Mouse (Mus musculus): ENCODE results near the gene P3h2. TPM values are rescaled to one million over a fixed set of nuclear protein-coding genes. Genes with fewer than 3 reads are reported as not detected.
A peak's percentile ranks its signal among the peaks of the same experiment; 100 is the strongest.

Gene P3h2
- polyA plus RNA-seq, 1 experiment, result 2.4 TPM

GRCm38 (mm10) chr16:25967297-25967696 is 138.3 kb downstream of the P3h2 start:
- Histone ChIP-seq H3K4me3 (replicated peaks) (no peak overlapping the region), H3K4me1 (no peaks in the 10 kb centered on the region), H3K9me3 (no peaks in the 10 kb centered on the region), H3K36me3 (replicated peaks; ENCODE audit: low read length) (peaks cover 56% of the 10 kb centered on the region), H3K27me3 (replicated peaks) (no peaks in the 10 kb centered on the region)
- TF ChIP-seq FLI1 (IDR thresholded peaks at IDR 0.05; ENCODE audit: low read length) (no peak), GATA1 (IDR thresholded peaks at IDR 0.05; ENCODE audit: borderline replicate concordance, low read length) (no peak)

DNA sequence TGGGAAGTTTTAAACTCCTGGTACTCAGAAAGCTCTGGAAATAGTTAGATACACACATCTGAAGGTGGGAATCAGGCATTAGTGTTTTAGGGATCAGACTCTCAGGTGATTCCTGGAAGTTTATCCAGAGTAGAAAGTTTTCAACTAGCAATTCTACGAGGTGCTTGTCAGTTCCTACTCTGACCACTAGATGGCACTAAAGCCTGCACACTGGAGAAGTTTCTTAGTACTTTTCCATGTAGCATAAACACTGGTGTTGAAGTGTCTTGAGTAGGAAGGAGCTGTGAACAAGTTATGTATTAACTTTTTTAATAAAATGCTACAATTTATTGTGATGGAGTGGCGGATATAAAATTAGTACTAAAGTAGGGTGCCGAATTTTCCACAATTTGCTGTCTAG is 141.7 kb downstream of the P3h2 start:
- Histone ChIP-seq H3K27me3 (replicated peaks) (no peaks in the 10 kb centered on the region), H3K36me3 (replicated peaks; ENCODE audit: low read length) (peaks cover 41% of the 10 kb centered on the region), H3K9me3 (no peaks in the 10 kb centered on the region), H3K4me3 (replicated peaks) (no peak overlapping the region), H3K4me1 (no peaks in the 10 kb centered on the region)
- TF ChIP-seq FLI1 (IDR thresholded peaks at IDR 0.05; ENCODE audit: low read length), result no peak

- no peaks in the 10 kb centered on the region for H3K9me3 ChIP-seq
- H3K27me3 ChIP-seq (replicated peaks), result no peaks in the 10 kb centered on the region
- no peaks in the 10 kb centered on the region for H3K4me1 ChIP-seq
- peaks cover 23% of the 10 kb centered on the region for H3K36me3 ChIP-seq (replicated peaks; ENCODE audit: low read length)
- H3K4me3 ChIP-seq (replicated peaks), result no peak overlapping the region
- TF ChIP-seq FLI1 (IDR thresholded peaks at IDR 0.05; ENCODE audit: low read length) (no peak), GATA1 (IDR thresholded peaks at IDR 0.05; ENCODE audit: borderline replicate concordance, low read length) (no peak)
These were observed 145.2 kb downstream of the P3h2 start for GRCm38 (mm10) chr16:25960345-25960744.

GRCm38 (mm10) chr16:25959929-25960328 is 145.7 kb downstream of the P3h2 start:
- Histone ChIP-seq H3K27me3 (replicated peaks) (no peaks in the 10 kb centered on the region), H3K36me3 (replicated peaks; ENCODE audit: low read length) (peaks cover 19% of the 10 kb centered on the region), H3K4me3 (replicated peaks) (no peak overlapping the region), H3K9me3 (no peaks in the 10 kb centered on the region), H3K4me1 (no peaks in the 10 kb centered on the region)
- TF ChIP-seq FLI1 (IDR thresholded peaks at IDR 0.05; ENCODE audit: low read length) (no peak), GATA1 (IDR thresholded peaks at IDR 0.05; ENCODE audit: borderline replicate concordance, low read length) (no peak)

- Histone ChIP-seq H3K9me3 (no peaks in the 10 kb centered on the region), H3K4me3 (replicated peaks) (no peak overlapping the region), H3K36me3 (replicated peaks; ENCODE audit: low read length) (peaks cover 17% of the 10 kb centered on the region), H3K4me1 (no peaks in the 10 kb centered on the region), H3K27me3 (replicated peaks) (no peaks in the 10 kb centered on the region)
- TF ChIP-seq FLI1 (IDR thresholded peaks at IDR 0.05; ENCODE audit: low read length) (no peak), GATA1 (IDR thresholded peaks at IDR 0.05; ENCODE audit: borderline replicate concordance, low read length) (no peak)
These were observed 146.8 kb downstream of the P3h2 start for GRCm38 (mm10) chr16:25958650-25959238.

GRCm38 (mm10) chr16:25958213-25958612 is 147.4 kb downstream of the P3h2 start:
- Histone ChIP-seq H3K9me3 (no peaks in the 10 kb centered on the region), H3K4me1 (no peaks in the 10 kb centered on the region), H3K4me3 (replicated peaks) (peak overlapping the region; percentile 56), H3K36me3 (replicated peaks; ENCODE audit: low read length) (peaks cover 17% of the 10 kb centered on the region), H3K27me3 (replicated peaks) (no peaks in the 10 kb centered on the region)
- TF ChIP-seq GATA1 (IDR thresholded peaks at IDR 0.05; ENCODE audit: borderline replicate concordance, low read length) (no peak), FLI1 (IDR thresholded peaks at IDR 0.05; ENCODE audit: low read length) (no peak)

- TF ChIP-seq FLI1 (IDR thresholded peaks at IDR 0.05; ENCODE audit: low read length), result no peak
- TF ChIP-seq GATA1 (IDR thresholded peaks at IDR 0.05; ENCODE audit: borderline replicate concordance, low read length), result no peak
- Histone ChIP-seq H3K27me3 (replicated peaks) (no peaks in the 10 kb centered on the region), H3K4me1 (no peaks in the 10 kb centered on the region), H3K36me3 (replicated peaks; ENCODE audit: low read length) (peaks cover 17% of the 10 kb centered on the region), H3K4me3 (replicated peaks) (no peak overlapping the region), H3K9me3 (no peaks in the 10 kb centered on the region)
These were observed 148.8 kb downstream of the P3h2 start for GRCm38 (mm10) chr16:25956831-25957230.

- TF ChIP-seq FLI1 (IDR thresholded peaks at IDR 0.05; ENCODE audit: low read length) (no peak), GATA1 (IDR thresholded peaks at IDR 0.05; ENCODE audit: borderline replicate concordance, low read length) (no peak)
- no peaks in the 10 kb centered on the region for H3K4me1 ChIP-seq
These were observed 151.0 kb downstream of the P3h2 start for GRCm38 (mm10) chr16:25954614-25955013.

DNA sequence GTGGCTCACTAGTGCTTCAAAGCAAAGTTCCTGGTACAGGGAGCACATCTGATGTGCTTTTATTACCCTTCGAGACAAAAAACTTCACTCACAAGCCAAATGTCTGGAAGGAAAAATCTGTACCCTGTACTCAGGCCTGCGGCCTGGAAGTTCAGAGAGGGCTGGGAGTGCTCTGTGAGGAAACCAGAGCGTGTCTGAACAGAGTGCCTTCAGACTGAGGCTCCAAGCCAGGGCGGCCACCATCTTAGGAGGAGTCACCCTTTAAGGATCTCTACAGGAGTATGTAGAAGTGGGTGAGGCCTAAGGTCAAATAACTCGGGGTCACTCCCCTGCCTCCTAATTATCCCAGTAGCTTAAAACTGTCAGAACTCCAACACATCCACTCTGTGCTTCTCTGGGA is 152.2 kb downstream of the P3h2 start:
- Histone ChIP-seq H3K9me3 (no peaks in the 10 kb centered on the region), H3K4me1 (no peaks in the 10 kb centered on the region), H3K4me3 (replicated peaks) (no peak overlapping the region), H3K36me3 (replicated peaks; ENCODE audit: low read length) (no peaks in the 10 kb centered on the region), H3K27me3 (replicated peaks) (no peaks in the 10 kb centered on the region)
- no peak for TF ChIP-seq GATA1 (IDR thresholded peaks at IDR 0.05; ENCODE audit: borderline replicate concordance, low read length)
- no peak for TF ChIP-seq FLI1 (IDR thresholded peaks at IDR 0.05; ENCODE audit: low read length)

More at GRCm38 (mm10) chr16:25954614-25955013, 151.0 kb downstream of the P3h2 start:
- no peaks in the 10 kb centered on the region for H3K9me3 ChIP-seq
- no peak overlapping the region for H3K4me3 ChIP-seq (replicated peaks)
- H3K36me3 ChIP-seq (replicated peaks; ENCODE audit: low read length), result peaks cover 9% of the 10 kb centered on the region
- H3K27me3 ChIP-seq (replicated peaks), result no peaks in the 10 kb centered on the region

DNA sequence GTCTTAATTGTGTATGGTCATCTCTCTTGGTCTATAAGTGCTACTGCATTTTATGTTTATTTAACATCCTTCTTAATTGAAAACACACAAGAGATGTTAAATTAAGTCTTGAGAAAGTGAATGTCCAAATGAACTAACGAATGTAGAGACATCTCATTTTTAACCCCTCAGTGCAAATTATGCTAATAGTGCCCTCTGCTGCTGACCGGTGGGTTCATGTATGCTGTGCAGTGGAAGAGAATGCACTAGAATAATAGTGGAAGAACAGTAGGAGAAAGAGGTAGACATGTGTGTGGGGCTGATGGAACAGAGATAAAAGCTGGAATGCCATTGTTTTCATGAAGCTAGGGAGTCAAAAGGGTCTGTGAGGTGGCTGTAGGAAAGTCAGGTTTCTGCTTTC is 153.6 kb downstream of the P3h2 start:
- no peak for TF ChIP-seq GATA1 (IDR thresholded peaks at IDR 0.05; ENCODE audit: borderline replicate concordance, low read length)
- TF ChIP-seq FLI1 (IDR thresholded peaks at IDR 0.05; ENCODE audit: low read length), result no peak

GRCm38 (mm10) chr16:25948067-25948466 is 157.5 kb downstream of the P3h2 start:
- TF ChIP-seq GATA1 (IDR thresholded peaks at IDR 0.05; ENCODE audit: borderline replicate concordance, low read length), result no peak
- no peak for TF ChIP-seq FLI1 (IDR thresholded peaks at IDR 0.05; ENCODE audit: low read length)
- Histone ChIP-seq H3K9me3 (peaks cover 10% of the 10 kb centered on the region), H3K4me3 (replicated peaks) (no peak overlapping the region), H3K36me3 (replicated peaks; ENCODE audit: low read length) (no peaks in the 10 kb centered on the region), H3K4me1 (no peaks in the 10 kb centered on the region), H3K27me3 (replicated peaks) (no peaks in the 10 kb centered on the region)

More for the DNA sequence above, 153.6 kb downstream of the P3h2 start:
- Histone ChIP-seq H3K4me1 (no peaks in the 10 kb centered on the region), H3K27me3 (replicated peaks) (no peaks in the 10 kb centered on the region), H3K36me3 (replicated peaks; ENCODE audit: low read length) (no peaks in the 10 kb centered on the region), H3K4me3 (replicated peaks) (no peak overlapping the region), H3K9me3 (peaks cover 4% of the 10 kb centered on the region; the same call in 1 of the 2 replicates)

All from megakaryocyte, embryonic 14.5 days (primary cell).